12 mouse cellular contexts compared by ENCODE assay signal in genomic region chr13:20295278-20295970, GRCm38 (mm10).
"Had no signal": no experiment of that assay in that cellular context is flagged by ENCODE, and none has a peak within 500 bp of the region (broad histone marks: within the 10 kb centered on the region; RNA-seq: fewer than 3 reads in every experiment).

No protein-coding gene starts in this region.

- ATAC-seq: lung, postnatal 0 days had no signal

- DNase-seq: kidney, adult 11 months; kidney, adult 8-10 months; kidney, postnatal 10 days; kidney, postnatal 36 days; layer of hippocampus, postnatal 36 days; liver, embryonic 13.5 days; lung, embryonic 14.5 days; midbrain, embryonic 14.5 days; right cerebral cortex, postnatal 25 days; spleen, adult 18-20 months; thymus, postnatal 36 days had no signal
